Mouse (Mus musculus) thymus, adult 2 months (tissue): ENCODE measurements around the gene Atxn1.

ENCODE experiments used
- CTCF ChIP-seq: fragments of 200-500 bp; IDR thresholded peaks from 2 replicates; pipeline ENCODE4 v1.5.1; 2012; ENCODE audit warnings: mild to moderate bottlenecking, control low read depth, low read length, moderate library complexity, borderline replicate concordance; ENCODE audit not compliant: control insufficient read depth, poor library complexity, insufficient read depth; ENCODE audit errors: extremely low read depth
- POLR2A ChIP-seq: fragments of 200-500 bp; IDR thresholded peaks from 2 replicates; pipeline ENCODE4 v1.6.1; 2012; ENCODE audit warnings: mild to moderate bottlenecking, low read length, control low read depth, moderate library complexity; ENCODE audit not compliant: control insufficient read depth, poor library complexity, insufficient read depth; ENCODE audit errors: extremely low read depth

DNA sequence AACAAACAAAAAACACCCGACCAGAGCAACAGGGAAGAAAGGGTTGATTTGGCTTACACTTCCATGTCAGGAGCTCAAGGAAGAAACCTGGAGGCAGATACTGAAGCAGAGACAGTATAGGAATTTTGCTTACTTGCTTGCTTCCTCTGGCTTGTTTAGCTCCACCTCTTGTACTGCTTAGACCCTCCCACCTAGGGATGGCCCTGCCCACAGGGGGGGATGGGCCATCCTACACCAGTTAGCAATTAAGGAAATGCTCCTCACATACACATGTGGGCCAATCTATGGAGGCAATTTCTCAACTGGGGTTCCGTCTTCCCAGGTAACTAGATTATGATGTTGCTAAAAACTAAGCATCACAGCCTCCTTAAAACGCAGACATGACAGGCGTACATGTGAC lies 39.5 kb downstream of the Atxn1 start:
- TF ChIP-seq CTCF (no peak), POLR2A (no peak)
